Mouse (Mus musculus) kidney, postnatal 10 days (tissue): ENCODE results near the gene Arglu1.

Source experiments
- DNase-seq: peaks from one replicate; pipeline ENCODE4 v3.0.0; 2021; ENCODE audit warnings: mixed read lengths

Arglu1 gene

GRCm38 (mm10) chr8:8621236-8621917 is 68.9 kb downstream of the Arglu1 start:
- DNase-seq: no peak

GRCm38 (mm10) chr8:8620536-8620935 is 69.8 kb downstream of the Arglu1 start:
- DNase-seq: no peak

DNA sequence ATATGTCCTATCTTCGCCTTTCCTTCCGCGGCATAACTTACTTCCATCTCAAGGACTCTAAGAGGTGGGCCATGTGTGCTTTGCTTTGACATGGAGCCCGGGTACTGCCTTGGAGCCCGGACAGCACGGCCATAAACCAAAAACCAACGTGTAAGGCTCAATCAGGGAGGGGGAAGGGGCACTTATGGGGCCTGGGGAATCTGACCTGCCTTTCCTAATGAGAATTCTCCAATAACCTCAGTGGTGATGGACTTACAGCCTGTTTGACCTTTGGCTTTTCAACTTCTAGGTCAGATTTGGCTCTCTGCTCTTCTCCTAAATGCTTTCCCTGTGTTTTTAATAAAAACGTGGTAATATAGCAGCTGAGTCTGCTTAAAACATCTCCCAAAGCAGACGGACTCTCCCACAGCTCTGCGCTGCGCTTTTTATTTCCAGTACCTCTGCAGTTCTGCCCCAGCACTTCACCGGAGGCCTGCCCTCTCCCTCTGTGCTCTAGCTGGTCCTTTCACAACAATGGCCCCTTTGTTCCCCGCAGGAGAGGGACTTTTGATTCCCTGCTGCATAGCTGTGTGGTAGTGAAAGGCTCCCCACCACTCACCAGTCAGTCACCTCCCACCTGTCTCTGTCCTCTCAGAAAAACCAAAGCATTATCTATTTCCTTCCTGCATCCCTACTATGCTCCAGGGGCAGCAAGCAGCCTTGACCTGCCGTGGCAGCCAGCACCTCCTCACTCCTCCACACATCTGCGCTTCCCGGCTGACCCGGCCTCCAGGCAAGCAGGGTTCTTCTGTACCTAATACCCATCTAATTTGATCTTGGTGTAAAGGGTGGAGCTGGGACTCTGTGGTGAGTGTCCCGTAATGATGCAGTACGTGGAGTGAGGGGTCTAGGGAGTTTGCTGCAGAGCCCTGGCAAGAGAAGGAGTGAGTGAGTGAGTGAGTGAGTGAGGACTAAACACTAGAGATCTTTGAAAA is 70.8 kb downstream of the Arglu1 start:
- DNase-seq: no peak
